Mouse (Mus musculus): ENCODE results near the gene Asic1.

The Asic1 gene

DNA sequence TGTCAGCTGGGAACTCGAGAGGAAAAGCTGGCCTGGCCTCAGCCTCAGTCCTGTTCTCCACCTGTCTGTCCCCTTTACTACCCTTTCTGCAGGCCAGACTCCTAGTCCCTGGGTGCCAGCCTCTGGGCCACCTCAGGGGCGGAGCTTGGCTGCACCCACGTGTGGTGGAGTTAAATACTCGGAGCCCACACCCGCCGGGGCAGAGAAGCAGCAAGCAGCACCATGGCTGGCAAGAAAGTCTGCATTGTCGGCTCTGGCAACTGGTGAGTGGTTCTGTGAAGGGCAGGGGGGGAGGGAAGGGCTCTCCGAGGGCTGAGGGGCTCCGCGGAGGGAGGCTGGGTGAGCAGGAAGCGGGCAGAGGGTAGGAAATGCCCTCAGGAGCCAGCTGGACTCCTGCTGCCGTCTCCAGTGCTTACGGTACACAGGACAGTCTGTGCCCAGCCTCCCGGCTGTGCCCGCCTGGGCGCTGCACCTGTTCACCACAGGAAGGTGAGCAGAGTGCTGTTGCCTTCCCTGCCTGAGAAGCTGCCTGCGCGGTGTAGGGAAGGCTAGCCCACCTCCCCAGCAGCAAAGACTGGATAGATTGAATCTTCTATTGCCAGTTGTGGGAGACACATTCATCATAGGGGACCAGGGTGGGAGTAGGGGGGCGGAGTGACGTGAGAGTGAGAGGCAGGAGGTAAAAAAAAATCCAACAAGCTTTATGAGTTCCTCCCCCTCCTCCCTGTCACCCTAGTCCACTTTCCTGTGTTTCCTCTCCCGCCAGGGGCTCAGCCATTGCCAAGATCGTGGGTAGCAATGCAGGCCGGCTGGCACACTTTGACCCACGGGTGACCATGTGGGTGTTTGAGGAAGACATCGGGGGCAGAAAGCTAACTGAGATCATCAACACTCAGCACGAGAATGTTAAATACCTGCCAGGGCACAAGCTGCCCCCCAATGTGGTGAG lies 47.5 kb downstream of the Asic1 start, which contains the start of gene Gpd1:
Gene Gpd1, plus strand, starts transcription at position 130 of the 949 bp plus-strand sequence.
- in situ Hi-C loops (cut with MboI, MseI), result loop anchor here in 1 of 2 experiments (5.0 kb wide), 1 partner anchor 55 kb away; the partner anchor contains the start of gene Cers5

DNA sequence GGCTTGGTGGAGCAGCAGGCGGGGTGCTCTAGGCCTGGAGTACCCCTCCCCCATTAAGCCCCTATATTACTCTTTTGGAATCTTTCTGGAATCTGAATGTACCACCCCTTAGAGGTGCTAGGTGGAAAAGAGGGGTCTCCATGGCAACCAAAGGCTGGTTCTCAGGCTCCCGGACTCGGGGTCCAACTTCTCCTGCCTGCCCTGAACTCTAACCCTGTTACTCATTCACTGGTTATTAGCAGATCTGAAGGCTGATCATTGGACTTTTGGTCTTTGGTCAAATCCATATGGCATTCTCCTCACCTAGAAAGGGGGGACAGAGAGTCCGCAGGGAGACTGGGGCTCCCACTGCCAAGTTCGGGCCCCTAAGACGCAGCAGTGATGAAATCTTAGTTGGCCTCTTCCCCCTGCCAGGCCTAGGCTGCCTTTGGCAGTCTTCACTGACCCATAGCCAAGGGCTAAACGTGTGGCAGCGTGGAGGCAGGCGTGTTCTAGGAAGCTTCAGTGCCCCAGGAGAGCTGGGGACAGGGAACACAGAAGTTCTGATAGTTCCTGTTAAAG lies 48.4 kb downstream of the Asic1 start:
- in situ Hi-C loops (cut with MboI, MseI), result loop anchor here in 1 of 2 experiments (5.0 kb wide), 1 partner anchor 54 kb away; the partner anchor contains the start of gene Cers5

DNA sequence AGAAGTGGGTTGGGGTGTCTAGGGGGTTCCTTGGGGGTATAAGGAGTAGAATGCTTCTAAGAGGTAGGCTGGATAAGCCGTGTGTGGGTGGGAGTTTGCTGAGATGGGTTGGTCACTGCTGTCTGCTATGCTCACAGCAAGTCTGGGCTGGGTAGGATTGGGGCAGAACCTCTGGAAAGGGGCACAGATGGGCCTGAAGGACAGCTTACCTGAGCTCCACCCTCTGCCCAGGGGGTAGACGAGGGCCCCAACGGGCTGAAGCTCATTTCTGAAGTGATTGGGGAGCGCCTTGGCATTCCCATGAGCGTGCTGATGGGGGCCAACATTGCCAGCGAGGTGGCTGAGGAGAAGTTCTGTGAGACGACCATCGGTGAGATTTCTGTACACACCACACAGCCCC lies 49.7 kb downstream of the Asic1 start:
- in situ Hi-C loops (cut with MboI, MseI), result loop anchor here in 1 of 2 experiments (5.0 kb wide), 1 partner anchor 52 kb away; the partner anchor contains the start of gene Cers5

DNA sequence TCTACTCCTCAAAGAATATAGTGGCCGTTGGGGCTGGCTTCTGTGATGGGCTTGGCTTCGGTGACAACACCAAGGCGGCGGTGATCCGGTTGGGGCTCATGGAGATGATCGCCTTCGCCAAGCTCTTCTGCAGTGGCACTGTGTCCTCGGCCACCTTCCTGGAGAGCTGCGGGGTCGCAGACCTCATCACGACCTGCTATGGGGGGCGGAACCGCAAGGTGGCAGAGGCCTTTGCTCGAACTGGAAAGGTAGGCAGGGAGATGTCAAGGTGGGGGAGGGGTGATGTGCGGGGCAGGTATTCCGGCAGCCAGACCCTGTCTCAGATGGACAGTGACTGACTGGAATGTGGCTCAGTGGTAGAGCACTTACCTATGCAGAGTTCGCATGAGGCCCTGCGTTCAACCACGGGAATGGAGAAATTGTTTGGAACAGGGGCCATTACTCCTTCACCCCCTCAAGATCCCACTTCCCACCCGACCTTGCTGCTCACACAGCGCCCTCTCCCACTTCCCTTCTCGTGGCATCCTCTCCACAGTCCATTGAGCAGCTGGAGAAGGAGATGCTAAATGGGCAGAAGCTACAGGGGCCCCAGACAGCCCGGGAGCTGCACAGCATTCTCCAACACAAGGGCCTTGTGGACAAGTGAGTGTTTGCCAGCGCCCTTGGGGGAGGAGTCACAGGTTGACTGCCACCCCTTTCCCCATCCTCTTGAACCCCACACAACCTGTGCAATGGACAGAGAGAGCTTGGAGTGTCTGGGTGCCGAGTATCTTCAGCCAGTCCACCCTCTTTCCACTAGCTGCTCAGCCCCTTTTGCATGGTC lies 52.0 kb downstream of the Asic1 start:
- in situ Hi-C loops (cut with MboI, MseI), result no loop called here

DNA sequence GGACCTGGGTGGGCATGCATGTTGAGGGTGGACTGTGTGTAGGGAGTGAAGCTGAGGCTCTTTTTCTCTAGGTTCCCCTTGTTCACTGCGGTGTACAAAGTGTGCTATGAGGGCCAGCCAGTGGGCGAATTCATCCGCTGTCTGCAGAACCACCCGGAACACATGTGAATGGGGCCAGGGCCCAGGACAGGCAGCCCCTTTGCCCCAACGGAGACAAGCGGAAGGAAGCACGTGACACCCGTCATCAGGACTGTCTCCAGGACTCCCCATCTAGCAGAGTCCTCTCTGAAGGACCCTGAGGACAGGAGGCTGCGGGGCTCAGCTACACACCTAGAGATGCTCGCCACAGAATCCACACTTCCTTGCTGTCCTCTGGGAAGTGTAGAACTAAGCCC lies 52.9 kb downstream of the Asic1 start:
- in situ Hi-C loops (cut with MboI, MseI), result no loop called here

DNA sequence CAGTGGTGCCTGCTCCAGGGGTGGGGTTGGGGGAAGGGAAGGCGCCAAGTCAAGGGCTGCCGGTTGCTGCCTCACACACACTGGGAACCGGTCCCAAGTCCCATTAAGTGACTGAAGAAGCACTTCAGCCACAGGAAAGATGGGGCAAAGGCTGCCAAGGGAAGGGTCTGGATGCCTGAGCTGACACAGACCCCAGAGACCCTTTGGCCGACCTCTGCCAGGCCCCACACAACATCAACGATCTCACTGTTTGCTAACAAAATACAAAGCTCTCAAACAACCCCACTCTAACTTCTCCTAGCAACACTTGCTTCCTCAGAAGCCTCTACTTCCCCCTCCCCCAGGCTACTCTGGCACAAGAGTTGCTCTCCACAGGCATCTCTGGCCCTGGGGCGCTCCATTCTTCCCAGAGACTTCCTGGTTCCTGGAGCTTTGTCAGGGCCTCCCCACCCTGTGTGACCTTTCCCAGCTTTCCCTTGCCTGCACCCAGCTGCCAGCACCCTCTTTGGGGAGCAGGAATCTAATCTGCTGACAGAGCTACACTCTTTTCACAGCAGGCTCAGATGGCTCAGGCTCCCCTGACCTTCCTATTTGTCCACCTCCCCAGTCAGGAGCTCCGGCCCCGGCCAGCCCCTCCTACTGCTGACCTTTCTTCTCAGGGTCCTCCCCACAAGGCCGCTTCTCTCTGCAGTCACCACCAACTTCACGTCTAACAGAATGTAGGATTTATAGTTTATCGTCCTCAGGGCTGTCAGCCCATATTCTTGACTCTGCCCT lies 53.5 kb downstream of the Asic1 start:
- in situ Hi-C loops (cut with MboI, MseI), result no loop called here

DNA sequence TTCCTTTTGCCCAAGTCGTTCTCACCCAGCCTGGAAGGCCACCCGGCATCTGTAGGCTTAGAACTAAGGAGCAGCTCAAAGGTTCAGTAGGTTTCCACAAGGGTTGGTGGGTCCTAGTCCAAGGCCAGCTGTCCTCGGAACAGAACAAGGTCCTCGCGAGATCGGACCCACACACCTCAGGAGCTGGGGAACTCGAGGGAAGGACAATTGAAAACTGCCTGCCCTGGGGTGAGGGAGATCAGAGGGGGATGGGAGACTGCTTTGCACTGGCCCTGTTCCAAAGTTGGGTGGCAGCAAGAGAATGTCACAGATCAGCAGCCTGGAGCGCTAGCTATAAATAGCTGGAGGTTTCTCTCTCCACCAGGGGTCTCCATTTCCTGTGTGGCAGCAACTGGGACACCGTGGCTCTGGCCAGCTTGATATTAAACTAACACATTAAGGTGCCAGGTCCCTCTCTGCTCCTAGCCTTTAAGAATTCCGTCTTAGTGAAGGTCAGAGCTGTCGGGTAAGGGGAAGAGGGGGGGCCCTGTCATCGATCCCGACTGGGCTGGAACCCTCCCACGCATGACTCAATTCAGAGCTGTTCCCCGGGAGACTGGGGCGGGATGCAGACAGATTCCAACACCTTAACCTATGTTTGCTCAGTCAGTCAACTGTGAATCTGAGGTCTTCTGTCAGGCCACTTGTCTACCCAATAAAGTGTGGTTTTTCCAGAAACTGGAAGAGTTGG lies 54.3 kb downstream of the Asic1 start:
- in situ Hi-C loops (cut with MboI, MseI), result loop anchor here in 1 of 2 experiments (5.0 kb wide), 1 partner anchor 48 kb away; the partner anchor contains the start of gene Cers5

DNA sequence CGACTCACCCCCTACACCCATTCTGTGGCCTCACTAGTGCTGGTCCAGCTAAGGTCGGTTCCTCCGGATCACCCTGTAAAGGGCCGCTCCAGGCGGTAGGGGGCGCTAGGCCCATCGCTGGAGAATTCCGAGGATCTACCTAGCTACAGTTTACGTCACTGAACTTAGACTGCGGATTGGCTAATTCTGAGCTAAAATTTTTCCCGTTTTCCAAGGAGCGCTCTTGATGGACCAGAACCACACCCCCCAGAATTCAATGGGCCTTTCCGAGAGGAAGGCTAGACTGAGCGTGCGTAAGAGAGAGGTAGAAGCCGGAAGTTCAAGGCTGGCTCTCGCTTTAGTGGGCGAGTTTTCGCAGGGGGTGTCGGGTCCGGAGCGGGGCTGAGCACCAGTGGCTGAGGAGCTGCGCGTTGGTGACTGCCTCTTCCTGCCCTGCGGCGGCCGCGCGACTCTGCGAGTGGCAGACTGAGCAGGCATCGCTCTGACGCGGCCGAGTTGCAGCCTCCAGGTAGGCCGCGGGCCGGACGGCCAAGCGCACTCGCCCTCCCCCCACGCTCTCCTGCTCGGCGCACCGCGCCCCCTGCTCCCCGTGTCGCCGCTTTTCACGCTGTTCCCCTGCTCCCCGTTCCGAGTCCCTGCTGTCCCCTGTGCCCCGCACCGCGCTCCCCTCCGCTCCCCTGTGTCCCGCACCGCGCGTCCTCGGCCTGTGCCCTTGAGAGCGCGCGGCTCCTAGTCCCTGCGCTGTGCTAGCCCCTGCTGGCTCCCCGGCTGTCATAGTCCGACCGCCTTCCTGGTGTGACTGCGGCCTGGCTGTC lies 55.4 kb downstream of the Asic1 start, which contains the start of gene Cox14:
Gene Cox14, plus strand, starts transcription at position 278 of the 815 bp plus-strand sequence.
- in situ Hi-C loops (cut with MboI, MseI), result loop anchor here in 1 of 2 experiments (5.0 kb wide), 1 partner anchor 47 kb away; the partner anchor contains the start of gene Cers5

DNA sequence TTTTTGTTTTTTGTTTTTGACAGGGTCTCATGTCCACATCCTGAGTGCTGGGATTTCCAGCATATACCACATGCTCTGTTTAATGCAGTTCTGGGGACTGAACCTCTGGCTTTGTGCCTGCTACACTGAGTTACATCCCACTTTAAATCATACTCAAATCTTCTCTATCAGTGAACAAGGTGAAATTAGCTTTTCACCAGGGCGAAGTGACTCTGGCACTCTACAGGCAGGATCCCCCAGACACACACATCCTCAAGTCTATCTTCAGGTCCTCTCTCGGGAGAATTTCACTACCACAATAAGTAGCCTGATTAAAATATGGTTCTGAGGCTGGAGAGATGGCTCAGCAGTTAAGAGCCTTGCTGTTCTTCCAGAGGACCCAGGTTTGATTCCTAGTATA lies 56.4 kb downstream of the Asic1 start:
- in situ Hi-C loops (cut with MboI, MseI), result loop anchor here in 1 of 2 experiments (5.0 kb wide), 1 partner anchor 46 kb away; the partner anchor contains the start of gene Cers5

DNA sequence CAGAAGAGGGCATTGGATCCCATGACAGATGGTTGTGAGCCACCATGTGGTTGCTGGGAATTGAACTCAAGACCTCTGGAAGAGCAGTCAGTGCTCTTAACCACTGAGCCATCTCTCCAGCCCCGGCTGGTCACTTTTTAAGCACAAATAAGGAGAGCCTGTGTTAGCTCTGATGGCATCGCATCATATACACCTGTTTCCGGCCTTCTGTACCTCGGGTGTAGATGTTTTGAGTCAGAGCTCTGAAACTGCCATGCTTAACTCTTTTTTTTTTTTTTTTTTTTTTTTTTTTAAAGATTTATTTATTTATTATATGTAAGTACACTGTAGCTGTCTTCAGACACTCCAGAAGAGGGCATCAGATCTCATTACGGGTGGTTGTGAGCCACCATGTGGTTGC lies 56.9 kb downstream of the Asic1 start:
- in situ Hi-C loops (cut with MboI, MseI), result loop anchor here in 1 of 2 experiments (5.0 kb wide), 1 partner anchor 45 kb away; the partner anchor contains the start of gene Cers5

DNA sequence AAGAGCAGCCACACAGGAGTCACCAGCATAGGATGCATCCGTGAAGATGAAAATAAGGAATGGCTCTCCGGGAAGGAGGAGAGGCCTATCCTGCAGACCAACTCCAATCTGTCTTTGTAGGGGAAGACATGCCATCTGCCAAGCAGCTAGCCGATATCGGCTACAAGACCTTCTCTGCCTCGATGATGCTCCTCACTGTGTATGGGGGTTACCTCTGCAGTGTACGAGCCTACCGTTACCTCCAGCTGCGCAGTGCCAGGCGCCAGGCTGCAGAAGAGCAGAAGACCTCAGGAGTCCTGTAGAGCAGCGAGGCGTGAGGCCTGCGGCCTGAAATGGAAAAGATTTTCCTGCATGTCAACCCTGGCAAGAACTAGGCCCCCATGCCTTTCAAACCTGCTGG lies 57.4 kb downstream of the Asic1 start:
- in situ Hi-C loops (cut with MboI, MseI), result loop anchor here in 1 of 2 experiments (5.0 kb wide), 1 partner anchor 45 kb away; the partner anchor contains the start of gene Cers5

DNA sequence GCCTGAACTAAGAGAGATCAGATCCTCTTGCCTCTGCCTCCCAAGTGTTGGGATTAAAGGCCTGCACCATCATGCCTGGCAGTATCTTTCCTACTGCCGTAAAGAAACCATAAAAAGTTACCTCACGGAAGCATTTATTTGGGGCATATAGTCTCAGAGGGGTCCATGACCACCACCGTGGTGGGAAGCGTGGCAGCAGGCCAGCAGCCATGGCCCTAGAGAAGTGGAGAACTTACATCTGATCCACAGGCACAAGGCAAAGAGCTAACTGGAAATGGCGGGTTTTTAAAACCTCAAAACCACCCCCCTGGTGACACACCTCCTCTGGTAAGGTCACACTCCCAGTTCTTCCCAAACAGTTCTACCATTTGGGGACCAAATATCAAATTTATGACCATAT lies 58.0 kb downstream of the Asic1 start:
- in situ Hi-C loops (cut with MboI, MseI), result loop anchor here in 1 of 2 experiments (5.0 kb wide), 1 partner anchor 44 kb away; the partner anchor contains the start of gene Cers5

DNA sequence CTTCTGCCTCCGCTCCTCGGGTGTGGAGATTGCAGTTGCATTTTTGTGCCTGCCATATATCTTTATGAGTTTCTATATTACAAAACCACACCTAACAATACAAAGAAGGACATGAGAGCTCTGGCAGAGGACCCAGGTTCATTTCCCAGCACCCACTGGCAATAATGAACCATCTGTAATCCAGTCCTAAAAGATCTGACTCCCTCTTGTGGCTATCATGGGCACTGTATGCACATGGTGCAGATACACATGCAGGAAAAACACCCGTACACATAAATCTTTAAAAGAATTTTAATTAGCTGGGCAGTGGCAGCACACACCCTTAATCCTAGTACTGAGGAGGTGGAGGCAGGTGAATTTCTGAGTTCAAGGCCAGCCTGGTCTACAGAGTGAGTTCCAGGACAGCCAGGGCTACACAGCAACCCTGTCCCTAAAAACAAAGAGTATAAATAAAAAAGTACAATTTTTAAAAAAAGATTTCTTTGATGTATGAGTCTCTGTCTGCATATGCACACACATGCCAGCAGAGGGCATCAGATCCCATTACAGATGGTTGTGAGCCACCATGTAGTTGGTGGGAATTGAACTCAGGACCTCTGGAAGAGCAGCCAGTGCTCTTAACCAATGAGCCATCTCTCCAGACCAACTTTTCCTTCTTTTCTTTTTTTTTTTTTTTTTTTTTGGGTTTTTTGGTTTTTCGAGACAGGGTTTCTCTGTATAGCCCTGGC lies 59.1 kb downstream of the Asic1 start:
- in situ Hi-C loops (cut with MboI, MseI), result loop anchor here in 1 of 2 experiments (5.0 kb wide), 1 partner anchor 43 kb away; the partner anchor contains the start of gene Cers5

DNA sequence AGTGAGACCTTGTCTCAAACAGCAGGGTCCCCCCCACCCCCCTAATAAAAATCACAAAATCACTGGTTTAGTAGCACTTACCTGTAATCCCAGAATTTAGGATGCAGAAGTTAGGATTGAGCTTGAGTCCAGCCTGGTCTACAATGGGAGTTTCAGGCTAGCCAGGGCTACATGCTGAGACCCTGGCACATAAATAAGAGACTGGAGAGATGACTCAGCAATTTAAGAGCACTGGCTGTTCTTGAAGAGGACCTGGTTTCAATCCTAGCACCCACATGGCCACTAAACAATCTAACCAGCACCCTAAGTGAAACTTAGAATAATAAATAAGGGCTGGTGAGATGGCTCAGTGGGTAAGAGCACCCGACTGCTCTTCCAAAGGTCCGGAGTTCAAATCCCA lies 61.0 kb downstream of the Asic1 start:
- in situ Hi-C loops (cut with MboI, MseI), result no loop called here

DNA sequence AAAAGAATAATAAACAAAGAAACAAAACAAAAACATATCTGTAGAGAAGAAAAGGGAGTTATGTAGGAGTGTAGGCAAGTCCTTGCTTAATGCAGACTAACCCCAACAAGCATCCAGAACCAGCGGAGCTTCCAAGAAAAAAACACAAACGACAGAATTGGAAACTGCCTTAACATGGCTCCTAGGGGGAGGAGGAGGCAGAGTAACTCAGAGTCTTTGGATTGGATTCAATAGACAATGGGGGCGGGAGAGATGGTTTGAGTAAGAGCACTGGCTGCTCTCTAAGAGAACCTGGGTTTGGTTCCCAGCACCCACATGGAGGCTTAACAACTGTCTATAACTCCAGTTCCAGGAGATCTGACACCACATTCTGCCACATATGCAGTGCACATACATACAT lies 61.5 kb downstream of the Asic1 start:
- in situ Hi-C loops (cut with MboI, MseI), result no loop called here

DNA sequence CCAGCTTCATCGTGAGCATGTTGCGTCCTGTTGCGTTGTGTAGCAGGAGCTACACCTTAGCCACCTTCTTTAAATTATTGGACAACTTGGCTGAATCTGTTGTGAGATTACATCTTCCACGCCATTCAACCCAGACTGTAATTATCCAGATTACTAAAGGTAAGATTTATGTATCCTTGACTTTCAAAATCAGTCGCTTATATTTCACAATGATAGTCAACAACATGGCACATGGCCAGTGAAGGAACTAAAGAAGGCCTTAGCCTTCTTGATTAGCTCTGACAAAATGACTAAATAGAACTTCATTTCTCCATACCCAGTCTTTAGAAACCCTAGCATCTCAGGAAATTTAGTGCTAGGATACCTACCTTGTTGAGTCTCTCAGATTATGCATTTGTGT lies 63.0 kb downstream of the Asic1 start:
- in situ Hi-C loops (cut with MboI, MseI), result no loop called here

DNA sequence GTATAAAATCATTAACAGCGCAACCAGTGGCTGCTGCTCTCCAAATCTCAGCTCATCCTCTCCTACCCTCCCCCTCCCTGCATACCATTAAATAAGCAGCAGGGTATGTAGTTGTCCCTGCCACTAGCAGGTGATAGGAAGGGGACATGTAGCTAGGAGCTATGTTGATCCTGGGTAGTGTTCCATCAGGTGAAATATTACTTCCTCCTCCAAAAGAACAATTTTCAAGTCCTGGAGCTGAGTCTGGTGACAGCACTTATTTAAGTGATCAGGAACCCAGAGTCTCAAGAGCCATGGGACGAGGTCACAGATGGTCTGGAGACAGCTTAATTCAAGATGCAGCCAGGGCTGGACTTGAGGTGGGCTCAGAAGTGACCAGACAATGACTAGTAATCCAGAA lies 65.5 kb downstream of the Asic1 start:
- in situ Hi-C loops (cut with MboI, MseI), result no loop called here

DNA sequence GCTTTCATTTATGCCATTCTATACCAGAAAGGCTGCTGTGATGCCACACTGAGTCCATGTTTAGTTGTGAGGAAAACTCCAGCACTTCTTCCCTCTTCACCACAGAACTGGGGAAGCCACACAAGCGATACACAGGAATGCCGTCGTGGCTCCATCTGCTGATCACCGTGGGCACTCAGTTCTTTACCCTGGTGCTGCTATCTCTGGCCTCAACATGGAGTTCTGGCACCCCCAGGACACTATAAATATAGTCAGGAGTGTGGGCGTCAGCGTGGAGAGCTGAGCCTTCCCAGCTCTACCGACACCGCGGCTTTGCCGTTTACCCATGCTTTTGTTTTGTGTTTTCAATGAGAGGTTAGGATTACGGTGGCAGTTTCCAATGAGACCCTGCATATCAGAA lies 66.5 kb downstream of the Asic1 start:
- in situ Hi-C loops (cut with MboI, MseI), result no loop called here

Measured in T-helper 17 cell (primary cell).